Comparison of ENCODE assay signal across 10 mouse cellular contexts in genomic region chr17:90452770-90453169, GRCm38 (mm10).
A peak's percentile ranks its signal among the peaks of the same experiment; 100 is the strongest.
DNase-seq lines count a peak whose midpoint lies in the region; ATAC-seq and TF ChIP-seq lines count a peak whose summit lies in the region.
"Had no signal": no experiment of that assay in that cellular context is flagged by ENCODE, and none has a peak within 500 bp of the region (broad histone marks: within the 10 kb centered on the region; RNA-seq: fewer than 3 reads in every experiment).

No protein-coding gene starts in this region.

- H3K4me2 ChIP-seq in liver, postnatal 0 days (ENCODE audit: low read depth, low read length), result no peak overlapping the region
- H3K4me2 ChIP-seq in liver, embryonic 11.5 days, result no peak overlapping the region
- peak overlapping the region; percentile 76 for H3K4me2 ChIP-seq in hindbrain, embryonic 15.5 days
- peak overlapping the region; percentile 78 for H3K4me2 ChIP-seq in neural tube, embryonic 15.5 days
- no peak overlapping the region for H3K4me2 ChIP-seq in kidney, embryonic 14.5 days (replicated peaks; ENCODE audit: low read depth, low read length)
- H3K4me2 ChIP-seq: lung, embryonic 15.5 days had no signal

- ATAC-seq in liver, postnatal 0 days, result no peak
- no peak for ATAC-seq in liver, embryonic 11.5 days (replicated peaks; ENCODE audit: low FRiP score)
- ATAC-seq in hindbrain, embryonic 15.5 days (ENCODE audit: low FRiP score, low read depth), result no peak
- no peak for ATAC-seq in neural tube, embryonic 15.5 days (ENCODE audit: low FRiP score)
- no peak for ATAC-seq in kidney, embryonic 14.5 days (ENCODE audit: low FRiP score, low TSS enrichment)

- no peak for TF ChIP-seq EP300 in liver, postnatal 0 days (IDR thresholded peaks at IDR 0.05; ENCODE audit: low read depth)

- no peak overlapping the region for H3K9ac ChIP-seq in liver, postnatal 0 days (replicated peaks)
- H3K9ac ChIP-seq in liver, embryonic 11.5 days (ENCODE audit: low read depth, low read length), result no peak overlapping the region
- H3K9ac ChIP-seq in hindbrain, embryonic 15.5 days, result peak overlapping the region; percentile 44
- H3K9ac ChIP-seq in neural tube, embryonic 15.5 days (replicated peaks), result peak overlapping the region; percentile 46
- no peak overlapping the region for H3K9ac ChIP-seq in kidney, embryonic 14.5 days (ENCODE audit: low read depth, low read length)
- H3K9ac ChIP-seq: lung, embryonic 15.5 days had no signal

- intact Hi-C loops in gastrocnemius, postnatal 14 days (cut with DNase I; ENCODE audit: low total_unique reads), result no loop called here

- H3K36me3 ChIP-seq in liver, postnatal 0 days (replicated peaks; ENCODE audit: insufficient read depth, low read length), result no peaks in the 10 kb centered on the region
- no peaks in the 10 kb centered on the region for H3K36me3 ChIP-seq in liver, embryonic 11.5 days (ENCODE audit: control insufficient read depth, insufficient read depth, low read length)
- H3K36me3 ChIP-seq in hindbrain, embryonic 15.5 days, result no peaks in the 10 kb centered on the region
- H3K36me3 ChIP-seq in neural tube, embryonic 15.5 days, result no peaks in the 10 kb centered on the region
- H3K36me3 ChIP-seq in kidney, embryonic 14.5 days (ENCODE audit: control insufficient read depth, insufficient read depth, low read length), result no peaks in the 10 kb centered on the region
- H3K36me3 ChIP-seq: lung, embryonic 15.5 days had no signal

- H3K9me3 ChIP-seq in liver, postnatal 0 days (ENCODE audit: low read length), result no peaks in the 10 kb centered on the region
- H3K9me3 ChIP-seq in liver, embryonic 11.5 days (ENCODE audit: control insufficient read depth, low read length), result no peaks in the 10 kb centered on the region
- H3K9me3 ChIP-seq in hindbrain, embryonic 15.5 days, result no peaks in the 10 kb centered on the region
- no peaks in the 10 kb centered on the region for H3K9me3 ChIP-seq in neural tube, embryonic 15.5 days (replicated peaks)
- H3K9me3 ChIP-seq in kidney, embryonic 14.5 days (ENCODE audit: control insufficient read depth, low read length), result no peaks in the 10 kb centered on the region
- H3K9me3 ChIP-seq: lung, embryonic 15.5 days had no signal

- no peak for DNase-seq in liver, postnatal 0 days
- no peak for DNase-seq in liver, embryonic 11.5 days (ENCODE audit: low spot score)
- DNase-seq in cerebellum, adult 9-10 months, result peak; percentile 76
- no peak for DNase-seq in adrenal gland, adult (ENCODE audit: inconsistent age in 2 of 2, low spot score in 1 of 2)
- no peak for DNase-seq in gastrocnemius, postnatal 14 days
- DNase-seq: kidney, postnatal 10 days had no signal

- no peak overlapping the region for H3K27ac ChIP-seq in liver, postnatal 0 days (ENCODE audit: low read depth)
- H3K27ac ChIP-seq in liver, embryonic 11.5 days (ENCODE audit: low read depth, low read length), result no peak overlapping the region
- peak overlapping the region; percentile 91 for H3K27ac ChIP-seq in hindbrain, embryonic 15.5 days (replicated peaks)
- H3K27ac ChIP-seq in neural tube, embryonic 15.5 days (replicated peaks), result peak overlapping the region; percentile 93
- no peak overlapping the region for H3K27ac ChIP-seq in kidney, embryonic 14.5 days (ENCODE audit: low read depth, low read length)
- H3K27ac ChIP-seq: lung, embryonic 15.5 days had no signal

- TF ChIP-seq CTCF in liver, postnatal 0 days (IDR thresholded peaks at IDR 0.05; ENCODE audit: low read depth), result 0 out of 2 replicates have a peak, but pooled peaks have one; percentile 15

- peaks cover 27% of the 10 kb centered on the region for H3K27me3 ChIP-seq in liver, postnatal 0 days (ENCODE audit: insufficient read depth, low read length)
- peaks cover 42% of the 10 kb centered on the region for H3K27me3 ChIP-seq in liver, embryonic 11.5 days (replicated peaks; ENCODE audit: control insufficient read depth, insufficient read depth, low read length)
- H3K27me3 ChIP-seq in hindbrain, embryonic 15.5 days, result no peaks in the 10 kb centered on the region
- no peaks in the 10 kb centered on the region for H3K27me3 ChIP-seq in neural tube, embryonic 15.5 days (replicated peaks)
- peaks cover 17% of the 10 kb centered on the region for H3K27me3 ChIP-seq in kidney, embryonic 14.5 days (ENCODE audit: control insufficient read depth, insufficient read depth, low read length)

- no peaks in the 10 kb centered on the region for H3K4me1 ChIP-seq in liver, postnatal 0 days (ENCODE audit: insufficient read depth)
- H3K4me1 ChIP-seq in liver, embryonic 11.5 days (replicated peaks; ENCODE audit: control insufficient read depth, insufficient read depth, low read length), result no peaks in the 10 kb centered on the region
- peaks cover 22% of the 10 kb centered on the region for H3K4me1 ChIP-seq in hindbrain, embryonic 15.5 days (replicated peaks)
- H3K4me1 ChIP-seq in neural tube, embryonic 15.5 days, result peaks cover 25% of the 10 kb centered on the region
- peaks cover 5% of the 10 kb centered on the region; the same call in 1 of the 2 replicates for H3K4me1 ChIP-seq in kidney, embryonic 14.5 days (ENCODE audit: control insufficient read depth, insufficient read depth, low read length)

- no peak overlapping the region for H3K4me3 ChIP-seq in liver, postnatal 0 days (ENCODE audit: low read depth, low read length)
- no peak overlapping the region for H3K4me3 ChIP-seq in liver, embryonic 11.5 days (ENCODE audit: low read depth, low read length)
- H3K4me3 ChIP-seq in hindbrain, embryonic 15.5 days, result peak overlapping the region; percentile 65
- peak overlapping the region; percentile 73 for H3K4me3 ChIP-seq in neural tube, embryonic 15.5 days (replicated peaks)
- H3K4me3 ChIP-seq in kidney, embryonic 14.5 days (ENCODE audit: low read length), result no peak overlapping the region
- H3K4me3 ChIP-seq: lung, embryonic 15.5 days had no signal

- 58% methylated on average over 2 of the region's 2 CpGs for WGBS in liver, postnatal 0 days (ENCODE audit: insufficient replicate concordance)
- WGBS in liver, embryonic 11.5 days, result 67% methylated on average over 2 of the region's 2 CpGs
- 56% methylated on average over 2 of the region's 2 CpGs for WGBS in hindbrain, embryonic 15.5 days
- 46% methylated on average over 2 of the region's 2 CpGs for WGBS in neural tube, embryonic 15.5 days
- WGBS in kidney, embryonic 14.5 days, result 72% methylated on average over 2 of the region's 2 CpGs

Comparison
In these comparisons a context has a peak if more than half of its experiments do, and no peak if none do; other contexts are left out.
1. H3K27ac ChIP-seq: peak in hindbrain, embryonic 15.5 days (single experiment) and neural tube, embryonic 15.5 days (single experiment); none in liver, postnatal 0 days (single experiment), liver, embryonic 11.5 days (single experiment) and kidney, embryonic 14.5 days (single experiment).
2. H3K4me2 ChIP-seq: peak in hindbrain, embryonic 15.5 days (single experiment) and neural tube, embryonic 15.5 days (single experiment); none in liver, postnatal 0 days (single experiment), liver, embryonic 11.5 days (single experiment) and kidney, embryonic 14.5 days (single experiment).
3. H3K4me3 ChIP-seq: peak in hindbrain, embryonic 15.5 days (single experiment) and neural tube, embryonic 15.5 days (single experiment); none in liver, postnatal 0 days (single experiment), liver, embryonic 11.5 days (single experiment) and kidney, embryonic 14.5 days (single experiment).
4. H3K9ac ChIP-seq: peak in hindbrain, embryonic 15.5 days (single experiment) and neural tube, embryonic 15.5 days (single experiment); none in liver, postnatal 0 days (single experiment), liver, embryonic 11.5 days (single experiment) and kidney, embryonic 14.5 days (single experiment).